Mouse (Mus musculus): ENCODE results near the gene Ncaph2. TPM values are rescaled to one million over a fixed set of nuclear protein-coding genes. Genes with fewer than 3 reads are reported as not detected.

Gene Ncaph2
- polyA plus RNA-seq (2015; fragmentation: Nextera tagmentation; extraction: Ambion mirVana), result 121 and 130 TPM in 2 replicates

DNA sequence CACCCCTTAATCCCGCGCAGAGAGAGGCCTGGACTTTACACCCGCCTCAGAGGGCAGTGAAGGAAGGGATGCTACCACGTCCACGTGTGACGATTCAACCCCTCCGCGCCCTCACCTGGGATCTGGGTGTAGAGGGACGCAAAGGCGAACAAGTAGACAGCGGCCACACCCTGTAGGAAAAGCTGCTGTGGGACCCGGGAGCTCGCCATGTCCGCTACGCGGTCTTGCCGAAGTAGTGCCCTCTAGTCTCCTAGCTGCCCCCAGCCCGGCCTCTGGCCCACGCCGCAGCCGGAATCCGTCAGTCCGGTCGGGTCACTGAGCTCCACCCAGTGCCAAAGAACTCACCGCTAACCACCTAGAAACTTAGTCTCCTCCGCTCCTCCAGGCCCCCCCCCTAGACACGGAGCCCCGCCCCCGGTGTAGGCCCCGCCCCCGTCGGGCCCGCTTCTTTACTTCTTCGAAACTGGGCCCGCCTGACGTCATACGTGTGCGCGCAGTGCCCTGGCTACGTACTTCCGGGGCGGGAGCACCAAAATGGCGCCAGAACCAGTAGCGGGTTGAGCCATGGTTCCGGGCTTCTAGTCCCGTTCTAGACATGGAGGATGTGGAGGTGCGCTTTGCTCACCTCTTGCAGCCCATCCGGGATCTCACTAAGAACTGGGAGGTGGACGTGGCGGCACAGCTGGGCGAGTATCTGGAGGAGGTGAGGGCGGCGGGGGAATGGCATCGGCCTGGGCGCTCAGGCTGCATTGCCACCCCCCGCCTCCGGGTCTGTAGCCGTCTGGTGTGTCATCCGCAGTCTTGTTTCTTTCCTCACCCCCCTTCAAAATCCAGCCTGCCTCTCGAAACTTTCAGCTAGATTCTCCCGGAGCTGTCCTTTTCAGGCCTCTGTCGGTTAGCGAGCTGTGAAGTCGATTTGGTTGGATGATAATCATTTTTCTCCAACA is at the start of gene Ncaph2, which contains the start of gene Lmf2:
Gene Ncaph2, plus strand, starts transcription at position 479 of the 947 bp plus-strand sequence.
Gene Lmf2, minus strand, starts transcription at position 419 of the 947 bp plus-strand sequence.
- under 1% methylated on average over 64 of the region's 64 CpGs for WGBS

DNA sequence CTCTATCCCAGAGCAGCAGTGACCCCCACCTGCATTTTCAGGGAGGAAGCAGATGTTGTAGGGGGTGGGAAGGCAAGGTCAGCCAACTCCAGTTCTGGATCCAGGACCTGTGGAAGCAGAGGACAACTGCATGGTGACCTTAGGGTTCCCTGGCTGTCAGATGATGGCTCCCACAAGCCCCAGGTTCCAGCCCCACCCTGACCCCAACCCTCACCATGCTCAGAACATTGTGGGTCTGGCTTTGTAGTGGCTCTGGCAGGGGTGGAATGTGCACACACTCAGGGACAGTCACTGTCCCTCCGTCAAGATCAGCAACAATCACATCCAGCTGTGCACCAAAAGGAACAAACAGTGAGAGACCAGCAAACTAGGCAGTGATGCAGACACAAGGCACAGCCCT is 49.6 kb upstream of the Ncaph2 start:
- Histone ChIP-seq H3K4me3 (replicated peaks) (no peak overlapping the region), H3K9ac (replicated peaks) (no peak overlapping the region), H3K27me3 (no peaks in the 10 kb centered on the region), H3K27ac (no peak overlapping the region), H3K9me3 (no peaks in the 10 kb centered on the region), H3K4me1 (replicated peaks) (peaks cover 8% of the 10 kb centered on the region), H3K36me3 (peaks cover 69% of the 10 kb centered on the region), H3K4me2 (replicated peaks) (no peak overlapping the region)
- ATAC-seq, result no peak
- WGBS, result 89% methylated on average over 1 of the region's 1 CpGs

More for the DNA sequence above, at the start of gene Ncaph2, which contains the start of gene Lmf2:
- Histone ChIP-seq H3K27me3 (no peaks in the 10 kb centered on the region), H3K27ac (peak within 1 kb of the TSS; percentile 75), H3K9me3 (no peaks in the 10 kb centered on the region), H3K4me1 (replicated peaks) (peaks cover 43% of the 10 kb centered on the region), H3K9ac (replicated peaks) (peak within 1 kb of the TSS; percentile 82), H3K4me3 (replicated peaks) (peak within 1 kb of the TSS; percentile 66), H3K4me2 (replicated peaks) (peak within 1 kb of the TSS; percentile 80), H3K36me3 (peaks cover 46% of the 10 kb centered on the region)
- peak; percentile 91 for ATAC-seq

DNA sequence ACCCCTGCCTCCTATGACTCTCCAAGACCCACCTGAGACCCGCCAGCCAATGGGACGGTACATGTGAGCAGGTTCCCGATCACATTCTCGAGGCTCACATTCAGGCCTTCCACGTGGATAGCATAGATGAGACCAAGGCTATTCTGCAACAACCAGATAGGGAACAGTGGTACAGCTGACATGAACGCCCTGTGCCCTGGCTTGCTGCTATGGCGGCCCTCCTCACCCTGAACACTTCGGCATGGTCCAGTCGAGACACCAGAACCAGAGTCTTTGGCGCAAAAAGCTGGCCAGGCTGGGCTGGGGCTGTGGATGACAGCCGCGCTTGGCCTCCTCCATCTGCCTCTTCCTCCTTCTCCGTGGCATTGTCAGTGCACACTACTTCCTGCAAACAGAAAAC is 48.1 kb upstream of the Ncaph2 start:
- WGBS, result 90% methylated on average over 13 of the region's 13 CpGs

DNA sequence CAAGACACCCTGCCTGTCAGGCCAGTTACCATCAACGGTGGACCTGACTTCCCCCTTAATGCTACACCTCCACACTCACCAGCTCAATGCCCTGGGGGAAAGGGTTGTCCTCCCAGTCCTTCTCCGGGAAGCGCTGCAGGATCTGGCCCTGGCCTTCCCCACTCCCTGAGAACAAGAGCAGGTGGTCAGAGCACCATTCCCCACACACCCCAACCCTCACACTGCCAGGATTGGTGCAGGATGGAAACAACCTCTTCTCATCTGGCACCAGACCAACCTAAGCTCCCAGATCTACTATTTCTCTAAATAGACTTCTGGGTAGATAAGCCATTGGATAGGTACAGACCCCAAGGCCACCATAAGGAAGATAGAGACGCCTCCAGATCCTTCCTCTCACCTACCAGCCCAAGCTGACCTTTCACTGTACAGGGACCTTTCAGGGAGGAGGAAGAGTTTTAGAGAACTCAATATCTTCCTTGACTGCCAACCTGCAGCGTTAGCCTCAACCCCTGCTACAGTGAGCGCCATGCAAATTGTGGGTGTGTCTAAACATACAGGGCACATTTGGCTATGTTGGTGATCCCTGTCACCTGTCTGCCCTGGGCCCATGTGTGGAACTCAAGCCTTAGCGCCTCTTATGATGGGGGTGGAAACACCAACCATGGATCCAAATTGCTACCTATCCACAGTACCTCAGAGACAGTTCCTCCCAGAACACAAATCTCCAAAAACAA is 46.9 kb upstream of the Ncaph2 start:
- Histone ChIP-seq H3K9me3 (no peaks in the 10 kb centered on the region), H3K27me3 (no peaks in the 10 kb centered on the region), H3K4me2 (replicated peaks) (no peak overlapping the region), H3K36me3 (peaks cover 43% of the 10 kb centered on the region), H3K4me3 (replicated peaks) (no peak overlapping the region), H3K9ac (replicated peaks) (no peak overlapping the region), H3K4me1 (replicated peaks) (peaks cover 23% of the 10 kb centered on the region), H3K27ac (no peak overlapping the region)
- no peak for ATAC-seq
- WGBS, result 89% methylated on average over 7 of the region's 7 CpGs

More for the DNA sequence above, 48.1 kb upstream of the Ncaph2 start:
- Histone ChIP-seq H3K36me3 (peaks cover 54% of the 10 kb centered on the region), H3K9me3 (no peaks in the 10 kb centered on the region), H3K9ac (replicated peaks) (no peak overlapping the region), H3K4me3 (replicated peaks) (no peak overlapping the region), H3K27ac (no peak overlapping the region), H3K4me1 (replicated peaks) (peaks cover 12% of the 10 kb centered on the region), H3K4me2 (replicated peaks) (no peak overlapping the region), H3K27me3 (no peaks in the 10 kb centered on the region)
- ATAC-seq, result no peak

DNA sequence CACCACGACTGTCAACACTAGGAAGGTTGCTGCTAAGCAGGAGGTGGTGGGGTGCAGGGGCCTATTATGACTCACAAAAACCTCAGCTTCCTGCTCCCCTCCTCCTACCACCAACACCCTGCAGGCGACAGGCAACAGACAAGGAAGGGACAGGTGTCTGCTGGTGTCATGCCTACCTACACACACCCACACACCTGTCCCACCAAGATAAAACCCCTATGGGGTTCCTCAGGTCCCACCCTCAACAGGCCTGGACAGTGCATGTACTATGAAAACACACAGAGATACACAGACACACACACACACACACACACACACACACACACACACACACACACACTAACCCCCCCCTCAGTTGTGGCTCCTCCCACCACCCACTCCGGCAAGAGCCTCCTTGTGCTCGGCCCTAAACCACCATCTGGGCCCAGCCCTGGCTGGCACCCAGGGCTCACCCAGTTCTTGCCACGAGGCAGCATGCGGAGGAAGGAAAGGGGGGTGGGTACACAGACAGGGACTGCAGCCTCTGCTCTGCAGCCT is 45.5 kb upstream of the Ncaph2 start:
- Histone ChIP-seq H3K27ac (no peak overlapping the region), H3K9ac (replicated peaks) (no peak overlapping the region), H3K9me3 (no peaks in the 10 kb centered on the region), H3K4me1 (replicated peaks) (peaks cover 33% of the 10 kb centered on the region), H3K4me3 (replicated peaks) (no peak overlapping the region), H3K4me2 (replicated peaks) (no peak overlapping the region), H3K27me3 (no peaks in the 10 kb centered on the region), H3K36me3 (peaks cover 28% of the 10 kb centered on the region)
- WGBS, result 79% methylated on average over 6 of the region's 6 CpGs
- ATAC-seq, result no peak

DNA sequence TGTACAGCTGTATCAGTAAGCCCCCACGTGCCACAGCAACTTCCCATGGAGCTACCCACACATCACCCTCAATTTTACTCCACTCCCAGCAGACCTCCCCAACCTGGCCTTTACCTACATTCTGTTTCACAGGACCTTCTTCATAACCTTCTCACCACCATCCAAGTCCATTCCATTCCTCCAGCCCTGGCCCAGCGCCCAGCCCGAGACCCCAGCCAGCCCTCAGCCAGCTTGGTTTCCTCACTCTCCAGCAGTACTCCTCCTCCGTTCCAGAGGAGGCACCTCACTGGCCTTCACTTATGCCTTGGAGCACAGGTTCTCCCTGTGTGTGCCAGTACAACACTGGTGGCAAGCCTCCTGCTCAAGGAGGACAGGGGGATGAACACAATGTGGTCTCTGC is 42.2 kb upstream of the Ncaph2 start:
- Histone ChIP-seq H3K4me3 (replicated peaks) (peak overlapping the region; percentile 92; the same call in 1 of the 2 replicates), H3K9ac (replicated peaks) (0 out of 2 replicates have a peak overlapping the region, but pooled peaks have one; percentile 2), H3K4me1 (replicated peaks) (peaks cover 38% of the 10 kb centered on the region), H3K27me3 (0 out of 2 replicates have a peak, but pooled peaks cover 2% of the 10 kb centered on the region), H3K27ac (no peak overlapping the region), H3K4me2 (replicated peaks) (peak overlapping the region; percentile 89), H3K36me3 (no peaks in the 10 kb centered on the region), H3K9me3 (no peaks in the 10 kb centered on the region)
- ATAC-seq, result no peak
- WGBS, result 75% methylated on average over 4 of the region's 4 CpGs

DNA sequence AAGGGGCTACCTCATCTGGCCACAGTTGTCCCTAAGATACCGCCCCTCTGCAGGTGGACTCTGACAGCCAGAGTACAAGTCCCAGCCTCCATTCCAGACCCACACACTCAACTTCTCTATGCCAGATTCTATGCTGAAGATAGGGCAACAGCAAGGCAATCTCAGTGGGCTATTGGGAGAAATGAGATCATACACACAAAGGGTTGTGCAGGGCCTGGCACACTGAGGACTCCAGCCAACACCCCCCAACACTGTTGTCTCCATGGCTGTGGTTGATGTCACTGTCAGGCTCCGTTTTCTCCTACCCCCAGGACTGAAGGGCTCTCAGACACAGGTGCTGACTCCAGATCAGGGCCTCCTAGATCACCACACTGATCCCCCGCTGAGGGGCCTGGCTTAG is 41.4 kb upstream of the Ncaph2 start:
- 0 out of 2 replicates have a peak, but pooled peaks cover 4% of the 10 kb centered on the region for H3K27me3 ChIP-seq
- no peaks in the 10 kb centered on the region for H3K9me3 ChIP-seq
- H3K4me1 ChIP-seq (replicated peaks), result peaks cover 38% of the 10 kb centered on the region
- WGBS, result 31% methylated on average over 3 of the region's 3 CpGs
- H3K9ac ChIP-seq (replicated peaks), result peak overlapping the region; percentile 87
- H3K4me2 ChIP-seq (replicated peaks), result peak overlapping the region; percentile 89
- H3K4me3 ChIP-seq (replicated peaks), result peak overlapping the region; percentile 92
- no peaks in the 10 kb centered on the region for H3K36me3 ChIP-seq
- no peak for ATAC-seq
- H3K27ac ChIP-seq, result no peak overlapping the region

DNA sequence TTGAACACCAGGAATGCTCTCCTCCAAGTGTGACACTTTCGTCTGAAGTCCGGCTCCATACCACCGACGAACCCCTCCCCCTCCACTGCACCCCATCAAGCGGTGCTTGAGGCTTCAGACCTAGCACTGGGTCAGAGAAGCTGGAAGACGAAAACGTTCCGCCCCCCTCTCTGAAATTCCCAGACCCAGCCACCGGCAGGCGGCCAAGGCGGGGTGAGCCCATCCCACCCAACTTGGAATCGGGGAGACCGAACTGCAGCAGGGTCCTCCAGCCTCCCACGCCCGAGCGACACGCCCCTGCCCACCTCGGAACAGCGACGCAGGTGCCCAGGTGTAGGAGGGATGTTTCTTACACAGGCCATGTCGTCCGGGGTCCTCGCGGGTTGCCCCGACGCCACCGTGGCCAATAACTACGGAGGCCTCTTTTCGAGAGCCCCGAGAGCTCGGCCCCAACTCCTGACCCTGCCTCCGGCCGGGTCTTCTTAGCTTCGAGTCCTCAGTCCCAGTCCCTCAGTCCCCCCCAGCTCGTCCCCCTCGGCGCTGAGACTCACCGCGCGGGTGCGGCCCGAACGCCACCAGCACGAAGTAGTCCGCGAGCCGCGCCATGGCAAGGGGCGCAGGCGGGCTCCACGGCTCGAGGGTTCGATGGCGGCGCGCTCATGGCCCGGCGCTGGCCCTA is 40.9 kb upstream of the Ncaph2 start:
- 0 out of 2 replicates have a peak, but pooled peaks cover 4% of the 10 kb centered on the region for H3K27me3 ChIP-seq
- ATAC-seq, result peak; percentile 75

DNA sequence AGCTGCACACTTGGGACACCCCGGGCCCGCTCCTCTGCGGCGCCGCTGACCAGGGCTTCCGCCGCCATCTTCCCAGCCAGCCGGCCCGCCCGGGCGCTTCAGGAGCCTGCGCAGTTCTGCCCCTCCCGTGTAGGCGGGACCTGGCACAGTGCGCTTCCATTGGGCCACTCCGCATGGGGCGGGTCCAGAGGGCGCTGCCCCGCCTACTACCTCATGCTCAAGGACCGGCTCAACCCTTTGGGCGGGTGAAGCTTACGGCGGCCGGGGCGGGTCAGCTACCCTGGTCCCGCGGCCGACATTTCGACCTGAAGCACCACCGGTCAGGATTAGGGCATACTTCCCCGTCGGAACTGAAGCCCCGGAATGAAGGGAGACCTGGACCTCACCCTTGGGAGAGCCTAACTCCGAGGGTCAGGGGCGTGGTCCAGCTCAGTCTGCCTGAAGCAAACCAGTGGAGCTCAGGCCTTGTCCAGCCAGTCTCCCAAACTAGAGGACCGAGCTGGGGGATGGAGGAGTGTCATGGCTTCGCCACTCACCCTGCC is 40.3 kb upstream of the Ncaph2 start, which contains the start of gene Sbf1:
Gene Sbf1, minus strand, starts transcription at position 122 of the 542 bp plus-strand sequence.
- Histone ChIP-seq H3K9ac (replicated peaks) (peak within 1 kb of the TSS; percentile 87), H3K4me1 (replicated peaks) (peaks cover 37% of the 10 kb centered on the region), H3K4me2 (replicated peaks) (peak within 1 kb of the TSS; percentile 89), H3K27me3 (0 out of 2 replicates have a peak, but pooled peaks cover 4% of the 10 kb centered on the region), H3K4me3 (replicated peaks) (peak within 1 kb of the TSS; percentile 92), H3K27ac (peak within 1 kb of the TSS; percentile 68), H3K9me3 (no peaks in the 10 kb centered on the region), H3K36me3 (no peaks in the 10 kb centered on the region)
- ATAC-seq, result peak; percentile 100
- under 1% methylated on average over 33 of the region's 37 CpGs for WGBS

More for the DNA sequence above, 40.9 kb upstream of the Ncaph2 start:
- Histone ChIP-seq H3K4me3 (replicated peaks) (peak overlapping the region; percentile 92), H3K4me2 (replicated peaks) (peak overlapping the region; percentile 89), H3K36me3 (no peaks in the 10 kb centered on the region), H3K27ac (peak overlapping the region; percentile 45; the same call in 1 of the 2 replicates), H3K9me3 (no peaks in the 10 kb centered on the region), H3K4me1 (replicated peaks) (peaks cover 38% of the 10 kb centered on the region), H3K9ac (replicated peaks) (peak overlapping the region; percentile 87)
- under 1% methylated on average over 58 of the region's 58 CpGs for WGBS

DNA sequence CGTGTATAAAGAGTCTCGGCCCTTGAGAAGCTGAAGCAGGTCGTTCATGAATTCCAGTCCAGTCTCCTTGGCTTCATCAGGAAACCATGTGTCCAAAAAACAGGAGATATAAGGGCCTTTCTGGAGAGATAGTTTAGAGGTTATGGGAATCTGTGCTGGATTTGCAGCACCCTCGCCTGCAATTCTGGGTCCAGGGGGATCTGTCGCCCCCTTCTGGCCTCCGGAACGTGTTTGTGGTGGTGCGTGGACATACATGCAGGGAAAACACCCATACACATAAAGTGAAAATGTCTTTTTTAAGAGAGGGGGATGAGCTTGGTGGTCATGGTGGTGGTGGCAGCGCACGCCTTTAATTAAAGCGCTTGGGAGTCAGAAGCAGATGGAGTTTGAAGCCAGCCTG is 39.4 kb upstream of the Ncaph2 start:
- 67% methylated on average over 11 of the region's 11 CpGs for WGBS
- Histone ChIP-seq H3K9ac (replicated peaks) (no peak overlapping the region), H3K27me3 (0 out of 2 replicates have a peak, but pooled peaks cover 4% of the 10 kb centered on the region), H3K4me1 (replicated peaks) (peaks cover 28% of the 10 kb centered on the region), H3K27ac (no peak overlapping the region), H3K36me3 (no peaks in the 10 kb centered on the region), H3K4me3 (replicated peaks) (no peak overlapping the region), H3K4me2 (replicated peaks) (no peak overlapping the region), H3K9me3 (no peaks in the 10 kb centered on the region)
- no peak for ATAC-seq

DNA sequence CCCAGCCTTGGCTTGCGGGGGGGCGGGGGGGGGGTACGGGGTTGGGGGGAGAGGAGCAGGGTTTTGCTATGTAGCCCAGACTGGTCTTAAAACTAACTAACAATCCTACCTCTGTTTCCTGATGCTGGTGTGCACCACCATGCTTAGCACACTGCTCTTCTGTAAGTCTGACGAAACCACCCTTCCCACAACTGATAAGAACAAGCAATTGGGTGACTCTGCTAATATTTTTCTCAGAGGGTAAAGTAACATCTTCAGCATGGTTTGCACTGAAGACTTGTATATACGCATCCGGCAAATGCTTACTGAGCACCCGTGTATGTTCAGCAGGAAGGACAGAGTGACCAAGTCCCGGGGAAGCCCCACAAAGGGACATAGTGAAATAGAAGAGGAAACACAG is 34.3 kb upstream of the Ncaph2 start:
- Histone ChIP-seq H3K27ac (no peak overlapping the region), H3K4me3 (replicated peaks) (no peak overlapping the region)
- no peak for ATAC-seq

More for the DNA sequence above, 34.3 kb upstream of the Ncaph2 start:
- Histone ChIP-seq H3K9ac (replicated peaks) (no peak overlapping the region), H3K4me1 (replicated peaks) (0 out of 2 replicates have a peak, but pooled peaks cover 6% of the 10 kb centered on the region), H3K4me2 (replicated peaks) (no peak overlapping the region), H3K27me3 (peaks cover 25% of the 10 kb centered on the region), H3K9me3 (no peaks in the 10 kb centered on the region), H3K36me3 (no peaks in the 10 kb centered on the region)
- WGBS, result 84% methylated on average over 8 of the region's 8 CpGs

All from midbrain, embryonic 13.5 days (tissue).